Mouse (Mus musculus) kidney, postnatal 10 days (tissue): ENCODE data around the gene Taok2.
A peak's percentile ranks its signal among the peaks of the same experiment; 100 is the strongest.

Experiments
- DNase-seq: peaks from one replicate; pipeline ENCODE4 v3.0.0; 2021; ENCODE audit warnings: mixed read lengths

Taok2 gene

GRCm38 (mm10) chr7:126825403-126825802, 59.1 kb downstream of the Taok2 start:
- peak; percentile 58 for DNase-seq

- DNase-seq: no peak
These were observed 60.6 kb downstream of the Taok2 start for GRCm38 (mm10) chr7:126823940-126824339.

GRCm38 (mm10) chr7:126823202-126823711, 61.2 kb downstream of the Taok2 start:
- no peak for DNase-seq

GRCm38 (mm10) chr7:126822741-126823140, 61.8 kb downstream of the Taok2 start:
- DNase-seq: no peak

GRCm38 (mm10) chr7:126821835-126822511, 62.5 kb downstream of the Taok2 start:
- DNase-seq: peak; percentile 90

GRCm38 (mm10) chr7:126818818-126819217, 65.7 kb downstream of the Taok2 start:
- no peak for DNase-seq

GRCm38 (mm10) chr7:126817595-126817994, 66.9 kb downstream of the Taok2 start:
- no peak for DNase-seq

GRCm38 (mm10) chr7:126816494-126816893, 68.0 kb downstream of the Taok2 start:
- DNase-seq: no peak

- DNase-seq: no peak
These were observed 68.7 kb downstream of the Taok2 start for GRCm38 (mm10) chr7:126815726-126816222.
